Mouse (Mus musculus): ENCODE measurements around the gene Vwa5a.

DNA sequence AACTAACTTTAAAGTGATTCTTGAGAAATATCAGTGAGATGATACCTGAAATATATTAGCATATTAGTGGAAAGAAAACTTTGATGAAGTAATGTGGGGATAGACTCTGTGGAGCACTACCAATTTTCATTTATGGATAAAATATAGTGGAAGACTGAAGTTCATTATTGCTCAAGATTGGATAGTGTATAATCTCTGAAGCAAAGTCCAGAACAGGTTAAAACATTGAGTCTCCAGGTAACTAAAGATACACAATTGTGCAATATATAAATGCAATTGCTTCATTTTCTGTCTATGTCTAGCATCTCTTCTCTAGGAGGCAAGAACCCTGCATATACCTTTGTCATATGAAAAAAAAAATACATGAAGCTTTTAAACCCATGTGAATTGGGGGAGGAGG lies 54.7 kb downstream of the Vwa5a start, which contains the start of gene Olfr921:
- no peak for TF ChIP-seq ZC3H11A (IDR thresholded peaks at IDR 0.05; ENCODE audit: borderline replicate concordance, low read depth, low read length)
- TF ChIP-seq ZNF384 (IDR thresholded peaks at IDR 0.05; ENCODE audit: low read depth, low read length): no peak
- no peak for TF ChIP-seq HCFC1 (IDR thresholded peaks at IDR 0.05; ENCODE audit: borderline replicate concordance, insufficient read depth, low read length)
- no peak for TF ChIP-seq MAFK (IDR thresholded peaks at IDR 0.05; ENCODE audit: insufficient read depth, low read depth, low read length)
- no peak for TF ChIP-seq CHD2 (IDR thresholded peaks at IDR 0.05; ENCODE audit: low read depth, low read length)

Data from ES-E14 (cell line).